Mouse (Mus musculus) urinary bladder, postnatal 25 days (tissue): ENCODE data around the gene Slc4a2.

Experiments
- DNase-seq: peaks from one replicate; pipeline ENCODE4 v3.0.0; 2022; ENCODE audit warnings: low spot score

The Slc4a2 gene

GRCm38 (mm10) chr5:24466762-24467161, 43.1 kb downstream of the Slc4a2 start:
- DNase-seq, result no peak

- DNase-seq, result peak; percentile 82
Observed at GRCm38 (mm10) chr5:24470600-24470999, 47.0 kb downstream of the Slc4a2 start.

GRCm38 (mm10) chr5:24472884-24473619, 49.4 kb downstream of the Slc4a2 start:
- no peak for DNase-seq

- peak; percentile 62 for DNase-seq
Observed at GRCm38 (mm10) chr5:24474025-24474722, 50.5 kb downstream of the Slc4a2 start.

- peak; percentile 31 for DNase-seq
Observed at GRCm38 (mm10) chr5:24474723-24475261, 51.2 kb downstream of the Slc4a2 start.

GRCm38 (mm10) chr5:24475476-24476241, 52.0 kb downstream of the Slc4a2 start:
- DNase-seq, result peak; percentile 59

- no peak for DNase-seq
Observed at GRCm38 (mm10) chr5:24477909-24478308, 54.3 kb downstream of the Slc4a2 start.

GRCm38 (mm10) chr5:24481647-24482046, 58.0 kb downstream of the Slc4a2 start:
- peak; percentile 66 for DNase-seq

- DNase-seq, result no peak
Observed at GRCm38 (mm10) chr5:24482247-24483079, 58.8 kb downstream of the Slc4a2 start.

- peak; percentile 49 for DNase-seq
Observed at GRCm38 (mm10) chr5:24483326-24483725, 59.7 kb downstream of the Slc4a2 start.

GRCm38 (mm10) chr5:24484963-24485362, 61.3 kb downstream of the Slc4a2 start:
- DNase-seq, result no peak

- DNase-seq, result peak; percentile 91
Observed at GRCm38 (mm10) chr5:24486097-24486496, 62.5 kb downstream of the Slc4a2 start.

GRCm38 (mm10) chr5:24486738-24487137, 63.1 kb downstream of the Slc4a2 start:
- DNase-seq, result no peak

- DNase-seq, result no peak
Observed at GRCm38 (mm10) chr5:24490413-24490920, 66.8 kb downstream of the Slc4a2 start.
